Mouse (Mus musculus) testis, adult 2 months (tissue): ENCODE results near the gene Cass4.

Source experiments
- CTCF ChIP-seq: fragments of 200-500 bp; IDR thresholded peaks from 2 replicates; pipeline ENCODE4 v1.5.1; 2012; ENCODE audit warnings: low read depth, mild to moderate bottlenecking, inconsistent platforms, low read length, moderate library complexity; ENCODE audit not compliant: control insufficient read depth, insufficient read depth, insufficient replicate concordance
- POLR2A ChIP-seq: fragments of 200-500 bp; IDR thresholded peaks from 2 replicates; pipeline ENCODE4 v1.6.1; 2012; ENCODE audit warnings: low read depth, mild to moderate bottlenecking, inconsistent platforms, low read length, moderate library complexity; ENCODE audit not compliant: control insufficient read depth

DNA sequence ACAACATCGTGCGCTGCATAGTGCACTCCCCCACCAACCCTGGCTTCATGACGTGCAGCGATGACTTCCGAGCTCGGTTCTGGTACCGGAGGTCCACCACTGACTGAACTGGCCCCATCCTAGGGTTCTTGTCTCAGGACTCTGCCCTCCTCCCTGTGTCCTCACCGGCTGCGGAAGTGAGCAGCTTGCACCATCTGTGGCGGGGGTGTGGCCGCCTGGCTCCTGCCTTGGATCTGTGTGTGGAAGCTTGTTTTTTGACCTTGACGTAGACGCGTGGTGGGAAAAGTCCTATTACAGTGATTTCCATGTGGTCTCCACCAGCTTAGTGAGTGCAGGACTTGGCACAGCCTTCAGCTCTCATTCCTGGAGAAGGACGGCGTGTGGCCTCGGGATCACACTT lies 13.1 kb upstream of the Cass4 start:
- no peak for TF ChIP-seq CTCF
- TF ChIP-seq POLR2A, result no peak
